Mouse (Mus musculus): ENCODE measurements at regions not wholly inside any gene's neighbourhood (a gene's known extent, or its start where the extent isn't known, plus 50 kb on each side); places are given as distances from the start of the nearest gene placed in this dataset.

GRCm38 (mm10) chr12:12850681-12851080, 91.0 kb downstream of the Mycn start:
- no peak for TF ChIP-seq CTCF (IDR thresholded peaks at IDR 0.05; ENCODE audit: low read depth, low read length)
- no peak for TF ChIP-seq POLR2A (IDR thresholded peaks at IDR 0.05; ENCODE audit: borderline replicate concordance, low read depth, low read length)
